Mouse (Mus musculus) Muller cell, postnatal 12 days (primary cell): Measurements from ENCODE around the gene Rpl13a.
"Not testable (repeated sequence)": the region's sequence is repeated elsewhere in the genome, so short reads cannot be mapped to it uniquely, and the experiment has no call there.

Experiments
- DNase-seq: peaks from one replicate; pipeline ENCODE4 v3.0.0-alpha.2; 2015; ENCODE audit errors: inconsistent ontology term

The Rpl13a gene

DNA sequence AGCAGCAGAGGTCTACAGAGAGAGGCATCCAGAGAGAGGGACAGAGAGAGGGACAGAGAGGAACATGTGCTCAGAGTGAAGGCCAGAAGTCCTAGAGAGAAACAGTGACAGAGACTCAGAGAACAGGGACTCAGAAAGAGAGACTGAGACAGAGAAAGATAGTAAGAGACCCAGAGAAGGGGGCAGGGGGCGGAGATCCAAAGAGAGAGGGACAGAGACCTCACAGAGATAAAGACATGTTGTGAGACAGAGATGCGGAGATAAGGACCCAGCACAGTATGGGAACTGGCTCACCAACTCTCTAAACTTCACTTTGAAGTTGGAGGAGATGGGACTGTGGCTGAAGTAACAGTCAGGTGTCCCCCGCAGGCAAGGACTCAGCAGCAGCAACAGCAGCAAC lies 6.8 kb upstream of the Rpl13a start:
- DNase-seq: no peak

DNA sequence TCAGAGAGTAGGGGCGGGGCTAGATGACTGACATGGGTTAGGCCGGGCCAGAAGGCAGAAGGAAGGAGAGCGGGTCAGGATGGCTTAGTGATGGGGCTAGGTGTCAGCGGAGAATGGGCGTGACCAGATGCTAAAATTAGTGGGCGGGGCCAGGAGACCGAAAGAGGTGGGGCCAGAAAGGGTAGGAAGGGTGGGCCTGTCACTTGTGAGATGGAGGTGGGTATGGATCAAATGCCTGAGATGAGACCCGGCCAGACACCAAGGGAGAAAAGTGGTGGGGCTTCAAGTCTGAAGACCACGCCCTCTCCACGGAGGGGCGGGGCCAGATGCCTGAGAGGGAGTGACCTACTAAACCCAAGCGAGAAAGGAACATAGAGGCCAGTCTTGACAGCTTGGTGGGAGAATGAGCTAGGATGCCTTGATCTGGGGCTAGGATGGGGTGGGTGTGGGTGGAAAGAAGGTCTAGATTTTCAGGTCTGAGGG lies 6.0 kb upstream of the Rpl13a start:
- DNase-seq: peak; percentile 34

DNA sequence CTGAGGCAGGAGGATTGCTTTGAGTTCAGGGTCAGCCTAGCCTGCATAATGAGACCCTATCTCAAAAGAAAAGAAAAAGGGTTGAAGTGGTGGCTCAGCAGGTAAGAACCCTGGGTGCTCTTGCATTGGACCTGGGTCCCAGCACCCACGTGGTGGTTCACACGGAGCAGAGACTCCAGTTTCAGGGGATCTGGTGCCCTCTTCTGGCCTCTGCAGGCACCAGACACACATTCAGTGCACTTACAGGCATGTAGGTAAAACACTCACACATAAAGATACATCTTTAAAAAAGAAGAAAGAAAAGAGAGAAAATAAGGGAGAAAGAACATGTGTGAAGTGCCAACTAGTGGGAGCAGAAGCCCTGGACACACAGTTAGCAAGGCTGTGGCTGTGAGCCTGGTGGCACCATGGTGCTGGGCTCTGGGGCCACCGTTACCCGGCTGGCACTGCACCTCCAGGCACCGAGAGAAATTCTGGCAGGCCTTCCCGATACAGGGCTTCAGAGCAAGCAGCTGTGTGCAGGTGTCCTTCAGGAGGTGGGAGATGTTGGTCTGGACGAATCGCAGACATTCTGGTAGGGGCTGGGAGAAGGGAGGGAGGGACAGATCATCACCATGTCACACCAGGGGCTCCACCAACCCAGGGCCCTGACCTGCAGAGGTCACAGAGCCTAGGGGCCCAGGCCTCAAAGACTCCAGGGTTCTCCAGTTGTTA lies 5.0 kb upstream of the Rpl13a start:
- DNase-seq: no peak

DNA sequence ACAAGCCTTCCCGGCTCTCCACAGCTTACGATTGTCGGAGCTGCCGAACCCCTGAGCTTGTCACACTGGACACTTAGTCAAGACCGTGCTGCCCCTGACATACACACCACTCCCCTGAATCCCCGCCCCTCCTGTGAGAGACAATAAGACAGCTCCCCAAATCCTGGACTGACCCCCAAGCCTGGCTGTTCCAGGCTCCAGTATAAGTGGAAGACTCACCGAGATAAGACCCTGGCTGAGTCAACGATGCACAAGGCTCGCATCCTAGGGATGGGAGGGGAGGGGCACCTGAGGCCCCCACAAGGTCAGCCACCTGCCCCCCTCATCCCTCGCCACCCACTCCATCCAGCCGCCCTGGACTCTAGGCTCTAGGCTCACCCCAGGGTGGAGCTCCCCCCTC lies 3.3 kb upstream of the Rpl13a start:
- DNase-seq: no peak

DNA sequence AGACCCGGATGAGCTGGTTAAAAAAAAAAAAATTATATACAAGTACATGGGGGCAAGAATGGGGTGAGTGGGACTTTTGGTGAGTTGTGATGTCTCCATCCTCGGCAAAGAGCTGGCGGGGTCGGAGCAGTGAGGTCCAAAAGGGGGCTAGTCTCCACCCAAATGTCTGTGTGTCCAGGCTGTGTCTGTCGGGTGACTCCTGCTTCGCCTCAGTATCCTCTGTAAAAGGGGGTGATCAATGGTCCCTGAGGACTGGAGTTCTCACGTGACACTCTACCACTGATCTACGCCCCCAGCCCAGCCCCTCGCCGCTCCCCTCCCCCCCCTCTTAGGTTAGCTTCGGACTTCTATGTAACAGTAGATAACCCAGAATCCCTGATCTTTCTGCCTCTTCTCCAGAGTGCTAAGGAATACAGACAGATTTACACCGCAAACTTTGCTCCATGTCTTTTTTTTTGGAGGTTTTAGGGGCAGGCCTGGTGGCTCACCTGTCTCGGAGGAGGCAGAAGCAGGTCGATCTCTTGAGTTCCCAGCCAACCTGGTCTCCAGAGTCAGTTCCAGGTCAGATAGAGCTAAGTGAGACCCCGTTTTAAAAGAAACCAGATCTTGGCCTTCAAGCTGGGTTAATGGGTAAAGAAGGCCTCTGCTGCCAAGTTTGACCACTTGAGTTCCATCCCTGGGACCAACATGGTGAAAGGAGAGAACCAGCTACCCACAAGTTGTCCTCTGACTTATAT lies 1.4 kb upstream of the Rpl13a start:
- DNase-seq: no peak

DNA sequence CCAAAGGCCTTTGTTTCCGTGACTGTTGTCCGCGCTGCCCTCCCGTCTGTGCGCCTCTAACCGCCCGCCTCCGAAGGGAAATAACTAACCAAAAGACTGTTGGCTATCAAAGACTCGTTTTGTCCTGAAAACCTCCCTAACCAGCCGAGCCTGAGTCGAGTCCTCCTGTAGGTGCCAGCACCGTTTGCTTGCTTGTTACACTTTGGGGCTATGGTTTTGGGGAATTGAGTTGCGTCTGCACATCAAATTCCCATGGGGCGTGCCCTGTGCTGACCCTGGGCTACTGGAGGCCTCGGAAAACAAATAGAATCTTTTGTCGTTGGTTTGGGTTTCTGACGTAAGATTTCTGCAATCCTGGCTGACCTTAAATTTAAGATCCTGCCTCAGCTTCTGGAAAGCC lies 757 bp upstream of the Rpl13a start:
- DNase-seq: no peak

DNA sequence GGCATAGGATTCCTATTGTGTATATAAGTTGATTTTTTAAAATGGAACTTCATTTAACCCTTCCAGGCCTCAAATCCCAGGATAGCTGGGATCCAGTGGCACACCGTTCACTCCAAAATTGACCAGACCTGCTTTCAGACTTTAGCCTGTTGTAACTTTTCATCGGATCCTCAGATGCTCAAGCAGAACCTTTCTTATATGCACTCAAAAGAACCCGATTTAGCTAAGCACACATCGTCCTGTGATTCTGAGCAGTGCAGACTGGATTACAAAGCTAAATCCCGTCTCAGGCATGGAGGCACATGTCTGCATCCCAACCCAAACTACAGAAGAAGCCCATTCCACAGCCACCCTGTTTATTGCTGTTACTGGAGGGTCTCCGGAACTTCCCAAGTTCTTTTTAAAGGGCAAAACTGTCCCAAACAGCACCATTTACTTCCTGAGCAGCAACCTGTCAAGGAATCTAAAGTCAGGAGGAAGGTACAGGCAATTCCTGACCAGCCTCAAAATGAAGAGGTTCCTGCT lies 799 bp downstream of the Rpl13a start:
- no peak for DNase-seq

DNA sequence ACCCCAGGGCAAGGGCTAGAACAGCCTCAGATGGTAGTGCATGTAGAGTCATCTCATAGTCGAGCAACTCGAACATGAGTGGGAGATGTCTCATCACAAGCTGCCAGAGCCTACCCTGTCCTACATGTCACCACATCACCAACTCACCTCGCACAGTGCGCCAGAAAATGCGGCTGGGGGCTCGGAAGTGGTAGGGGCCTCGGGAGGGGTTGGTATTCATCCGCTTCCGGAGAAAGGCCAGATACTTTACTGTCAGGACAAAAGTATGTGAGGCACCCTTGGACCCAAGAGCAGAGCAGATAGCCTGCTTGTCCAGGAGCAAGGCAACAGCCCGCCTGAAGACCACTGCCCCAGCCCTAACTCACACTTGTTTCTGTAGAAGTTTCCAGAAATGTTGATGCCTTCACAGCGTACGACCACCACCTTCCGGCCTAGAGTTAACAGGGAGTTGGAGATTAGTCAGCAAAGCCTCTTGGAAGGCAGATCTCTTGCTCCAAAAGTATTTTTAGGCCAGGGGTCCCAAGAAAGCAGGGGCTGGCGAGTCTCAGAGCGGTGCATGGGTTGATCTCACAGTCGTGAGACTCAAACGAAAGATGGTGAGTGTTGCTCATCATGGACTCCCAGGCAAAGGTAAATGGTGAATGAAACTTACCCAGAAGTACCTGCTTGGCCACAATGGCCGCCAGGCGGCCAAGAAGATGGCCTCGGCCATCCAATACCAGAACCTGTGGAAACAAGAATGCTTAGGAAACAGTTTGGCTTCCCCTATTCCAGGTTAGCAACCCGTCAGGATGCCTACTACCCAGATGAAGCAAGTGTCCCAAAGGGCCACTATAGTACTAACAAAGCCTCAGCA lies 1.5 kb downstream of the Rpl13a start:
- no peak for DNase-seq

DNA sequence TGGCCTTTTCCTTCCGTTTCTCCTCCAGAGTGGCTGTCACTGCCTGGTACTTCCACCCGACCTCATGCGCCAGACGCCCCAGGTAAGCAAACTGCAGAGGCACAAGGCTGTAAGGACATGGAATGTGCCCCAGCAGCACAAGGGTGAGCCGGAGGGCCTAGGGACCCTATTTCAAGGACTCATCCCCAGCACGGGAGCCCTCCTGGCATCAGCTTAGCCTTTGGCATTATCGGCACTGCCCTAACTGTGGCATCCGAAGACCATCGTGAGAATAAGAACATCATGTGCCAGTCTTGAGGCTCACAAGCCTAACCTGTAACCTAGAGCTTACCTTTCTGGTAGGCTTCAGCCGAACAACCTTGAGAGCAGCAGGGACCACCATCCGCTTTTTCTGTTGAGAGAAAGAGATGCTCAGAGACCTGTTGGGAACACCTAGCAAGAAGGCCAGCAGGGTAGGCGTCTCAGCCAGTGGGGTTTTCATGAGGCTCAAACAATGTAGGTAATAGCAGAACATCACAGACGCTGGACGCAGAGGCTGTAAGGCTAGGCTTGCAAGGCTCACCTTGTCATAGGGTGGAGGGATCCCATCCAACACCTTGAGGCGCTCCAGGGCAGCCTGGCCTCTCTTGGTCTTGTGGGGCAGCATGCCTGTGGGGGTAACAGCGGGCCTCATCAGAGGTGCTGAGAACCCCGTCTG lies 2.3 kb downstream of the Rpl13a start:
- DNase-seq: no peak

DNA sequence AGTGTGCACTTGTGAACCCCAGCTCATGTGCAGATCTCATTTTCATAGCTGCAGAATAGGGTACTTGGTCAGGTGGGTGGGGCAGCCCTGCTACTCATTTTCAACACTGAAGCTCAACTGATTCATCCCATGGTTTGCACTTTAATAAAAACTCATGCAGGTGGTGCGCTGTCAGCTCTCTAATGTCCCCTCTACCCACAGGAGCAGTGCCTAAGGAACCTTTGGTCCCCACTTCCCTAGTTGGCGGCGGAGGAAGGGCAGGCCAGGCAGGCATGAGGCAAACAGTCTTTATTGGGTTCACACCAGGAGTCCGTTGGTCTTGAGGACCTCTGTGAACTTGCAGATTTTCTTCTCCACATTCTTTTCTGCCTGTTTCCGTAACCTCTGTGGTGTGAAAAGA lies 2.9 kb downstream of the Rpl13a start:
- DNase-seq: not testable (repeated sequence)

DNA sequence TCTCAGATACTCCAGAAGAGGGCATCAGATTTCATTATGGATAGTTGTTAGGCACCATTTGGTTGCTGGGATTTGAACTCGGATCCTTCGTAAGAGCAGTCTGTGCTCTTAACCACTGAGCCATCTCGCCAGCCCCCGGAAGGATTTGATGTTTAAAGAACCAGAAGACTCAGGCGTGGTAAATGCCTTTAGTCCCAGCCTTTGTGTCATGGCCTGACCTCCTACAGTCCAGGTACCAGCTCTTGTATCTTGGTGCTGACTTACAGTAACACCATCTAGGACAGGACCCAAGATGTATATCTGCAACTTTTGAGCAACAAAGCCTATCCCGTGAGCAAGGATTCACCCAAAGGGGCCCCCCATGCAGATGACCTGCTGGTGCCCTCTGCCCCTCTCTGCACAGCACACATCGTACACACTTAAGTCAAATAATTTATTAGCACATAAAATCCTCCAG lies 3.4 kb downstream of the Rpl13a start:
- DNase-seq: no peak

DNA sequence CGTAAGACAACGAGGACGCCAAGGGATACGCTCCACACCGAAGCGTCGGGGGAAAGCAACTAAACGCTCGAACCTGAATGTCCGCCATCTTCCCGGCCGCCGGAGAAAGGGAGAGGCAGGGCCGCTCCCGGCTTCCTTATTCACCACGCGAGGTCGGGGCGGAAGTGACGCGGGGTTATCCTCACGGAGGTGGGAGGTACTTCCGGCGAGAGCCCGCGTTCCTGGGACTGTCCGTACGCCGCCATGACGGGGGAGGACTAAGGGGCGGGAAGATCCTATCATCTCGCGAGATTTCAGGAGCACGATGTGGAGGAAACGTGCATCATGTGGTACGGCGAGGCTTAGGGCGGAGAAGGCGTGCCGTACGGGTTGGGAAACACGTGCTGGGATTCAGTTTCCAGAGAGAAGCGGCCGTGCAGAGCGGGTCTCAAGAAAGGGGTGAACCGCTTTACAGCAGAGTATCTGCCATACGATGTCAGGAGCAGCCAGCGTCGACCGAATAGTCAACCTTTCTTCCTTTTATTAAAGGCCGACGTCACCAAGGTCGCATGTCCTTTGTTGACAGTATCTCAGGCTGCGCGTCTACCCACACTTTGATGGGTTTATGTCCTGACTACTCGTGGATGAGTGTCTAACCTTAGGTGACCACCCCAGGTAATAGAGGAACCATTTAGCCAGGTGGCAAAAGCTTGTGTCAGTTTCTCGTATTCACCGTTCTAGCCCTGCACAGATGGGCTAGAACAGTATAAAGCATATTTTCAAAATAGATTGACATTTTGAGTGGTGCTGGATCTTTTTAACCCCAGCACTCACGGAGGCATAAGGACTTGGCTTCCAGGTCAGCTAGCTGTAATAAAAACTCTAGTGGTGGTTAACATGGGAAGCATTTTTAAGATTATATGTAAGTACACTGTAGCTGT lies 4.1 kb downstream of the Rpl13a start, which contains the start of gene Rps11:
Gene Rps11, minus strand, starts transcription at position 216 of the 920 bp plus-strand sequence.
- peak; percentile 99 for DNase-seq

DNA sequence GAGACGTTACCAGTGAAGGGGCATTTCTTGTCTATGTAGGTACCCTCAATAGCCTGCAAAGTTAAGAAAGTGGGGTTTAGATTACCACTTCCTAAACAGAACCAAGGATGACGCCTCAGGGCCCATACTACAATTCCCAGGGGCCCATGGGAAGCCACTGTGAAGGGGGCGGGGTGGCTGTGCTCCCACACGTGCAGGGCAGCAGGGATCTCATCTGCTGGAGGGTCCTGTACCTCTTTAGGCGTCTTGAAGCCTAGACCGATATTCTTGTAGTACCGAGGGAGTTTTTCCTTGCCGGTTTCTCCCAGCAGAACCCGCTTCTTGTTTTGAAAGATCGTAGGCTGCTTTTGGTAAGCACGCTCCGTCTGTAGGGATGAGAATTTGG lies 5.4 kb downstream of the Rpl13a start:
- peak; percentile 30 for DNase-seq

DNA sequence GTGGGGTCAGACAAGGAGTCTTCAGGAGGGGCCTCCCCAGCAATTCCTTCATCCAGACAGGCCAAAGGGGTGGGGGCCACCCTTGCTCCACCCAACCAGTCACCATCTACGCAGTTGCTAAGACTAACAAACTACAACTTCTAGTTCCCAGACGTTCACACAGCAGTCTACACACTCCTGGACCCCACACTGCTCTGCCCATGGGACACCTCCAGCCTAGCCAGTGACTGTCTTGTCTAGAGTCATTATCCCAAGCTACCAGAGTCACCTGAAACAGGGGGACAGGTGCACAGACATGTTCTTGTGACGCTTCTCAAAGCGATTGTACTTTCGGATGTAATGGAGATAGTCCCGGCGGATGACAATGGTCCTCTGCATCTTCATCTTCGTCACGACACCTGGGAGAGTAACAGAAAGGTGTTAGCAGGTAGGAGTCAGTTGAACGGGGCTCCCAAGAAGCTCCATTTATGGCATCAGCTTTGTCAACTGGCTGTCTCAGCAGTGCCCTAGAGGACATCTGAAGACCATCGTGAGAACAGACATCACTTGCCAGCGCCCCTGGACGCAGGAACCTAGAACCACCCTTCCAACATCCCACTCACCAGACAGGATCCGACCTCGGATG lies 5.9 kb downstream of the Rpl13a start:
- DNase-seq: no peak

DNA sequence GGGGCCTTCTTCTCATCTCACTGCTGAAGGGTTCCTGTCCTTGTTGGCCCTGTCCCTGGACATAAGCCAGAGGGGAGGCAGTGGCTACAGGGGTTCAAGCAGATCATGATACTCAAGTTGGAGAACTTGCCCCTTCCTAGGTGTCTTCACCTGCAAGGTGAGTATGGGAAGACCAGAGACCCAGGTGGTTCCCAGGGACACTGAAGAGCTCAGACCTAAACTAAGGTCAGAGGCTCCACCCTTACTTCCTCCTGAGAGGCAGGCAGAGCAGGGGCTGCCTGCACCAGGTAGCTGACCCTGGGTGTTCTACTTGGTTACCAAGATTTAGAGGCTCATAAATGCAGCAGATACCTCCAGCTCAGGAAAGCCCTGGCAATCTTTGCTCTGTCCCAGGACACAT lies 6.6 kb downstream of the Rpl13a start:
- no peak for DNase-seq

DNA sequence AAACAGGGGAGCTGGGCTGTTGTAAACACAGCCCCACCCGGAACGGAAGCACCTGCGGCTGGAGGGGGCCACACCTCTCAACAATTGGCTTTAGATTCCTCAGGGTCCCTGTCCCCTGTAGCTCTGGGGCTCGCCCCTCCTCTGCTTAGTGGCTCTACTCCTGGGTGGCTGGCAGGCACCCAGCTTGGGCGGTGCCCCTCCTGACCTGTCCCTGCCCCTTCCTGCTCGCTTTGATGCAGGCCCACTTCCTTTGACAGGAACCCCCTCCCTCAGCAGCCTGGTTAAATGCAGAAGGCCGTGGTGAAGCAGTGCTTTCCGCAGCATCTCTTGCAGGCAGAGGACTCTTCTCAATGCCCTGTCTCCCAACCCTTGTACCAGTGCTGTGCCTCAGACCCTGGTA lies 7.2 kb downstream of the Rpl13a start:
- no peak for DNase-seq

DNA sequence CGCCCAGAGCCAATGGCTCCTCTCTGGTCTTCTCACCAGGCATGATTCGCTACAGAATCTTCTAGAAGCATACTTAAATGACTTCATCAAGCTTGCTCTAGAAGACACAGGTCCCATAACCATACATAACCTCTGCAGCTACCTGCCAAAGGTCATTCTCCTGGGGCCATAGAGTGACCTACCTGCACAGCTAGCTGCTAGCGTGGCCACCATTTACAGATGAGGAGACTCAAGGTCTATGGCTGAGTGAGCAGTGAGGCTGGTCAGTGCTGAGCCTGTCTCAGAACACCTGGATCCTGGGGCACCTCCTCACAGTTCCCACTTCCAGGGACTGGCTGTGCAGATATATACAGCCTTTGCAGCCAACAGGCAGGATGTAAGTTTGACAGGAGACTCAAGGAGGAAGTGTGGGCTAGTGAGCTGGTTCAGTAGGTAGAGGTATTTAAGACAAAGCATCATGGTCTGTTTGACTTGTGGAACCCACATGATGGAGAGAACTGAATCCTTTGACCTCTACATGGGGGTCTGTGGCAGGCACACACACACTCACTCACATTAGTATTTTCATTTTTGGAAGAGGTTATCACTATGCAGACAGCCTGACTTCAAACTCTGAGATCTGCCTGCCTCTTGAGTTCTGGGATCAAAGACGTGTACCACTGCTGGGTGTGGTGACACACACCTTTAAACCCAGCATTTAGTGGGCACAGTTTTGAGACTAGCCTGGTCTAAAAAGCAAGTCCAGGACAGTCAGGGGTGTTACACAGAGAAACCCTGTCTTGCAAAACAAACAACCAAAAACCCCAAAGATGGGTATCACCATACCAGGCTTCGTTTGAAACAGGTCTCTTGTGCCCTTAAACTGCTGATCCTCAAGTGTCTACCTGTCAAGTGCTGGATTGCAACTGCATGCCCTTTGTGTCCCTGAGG lies 8.5 kb downstream of the Rpl13a start:
- no peak for DNase-seq

DNA sequence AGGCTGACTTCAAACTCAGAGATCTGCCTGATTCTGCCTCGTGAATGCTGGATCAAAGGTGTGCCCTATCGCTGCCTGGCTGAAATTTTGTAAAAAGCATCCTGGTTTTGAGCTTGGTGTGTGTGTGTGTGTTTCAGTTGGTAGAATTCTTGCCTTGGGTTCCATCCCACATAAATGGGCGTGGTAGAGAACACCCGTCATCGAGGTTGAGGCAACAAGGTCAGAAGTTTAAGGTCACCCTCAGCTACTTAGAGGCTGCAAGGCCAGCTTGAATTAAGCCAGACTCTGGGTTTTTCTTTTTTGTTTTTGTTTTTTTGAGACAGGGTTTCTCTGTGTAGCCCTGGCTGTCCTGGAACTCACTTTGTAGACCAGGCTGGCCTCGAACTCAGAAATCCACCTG lies 10.2 kb downstream of the Rpl13a start:
- DNase-seq: no peak

DNA sequence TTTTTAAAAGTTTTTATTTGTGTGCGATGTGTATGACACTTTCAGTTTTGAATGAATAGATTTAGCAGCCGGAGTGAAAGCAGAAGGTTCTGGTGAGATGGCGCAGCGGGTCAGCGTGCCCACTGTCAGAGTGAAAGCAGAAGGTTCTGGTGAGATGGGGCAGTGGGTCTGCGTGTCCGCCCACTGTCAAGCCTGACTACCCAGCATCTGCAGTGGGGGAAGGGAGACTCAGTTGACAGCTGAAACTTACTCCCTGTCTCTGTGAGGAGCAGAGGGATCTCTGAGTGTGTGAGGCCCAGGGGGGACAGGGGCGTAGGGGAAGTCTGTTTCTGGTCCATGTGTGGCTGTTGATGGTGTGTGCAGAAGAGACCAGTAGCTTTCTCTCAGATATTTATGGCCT lies 11.0 kb downstream of the Rpl13a start:
- no peak for DNase-seq
